Mouse (Mus musculus): ENCODE data around the gene Syt16.

Syt16 gene

GRCm38 (mm10) chr12:74219909-74220308 lies 222.4 kb downstream of the Syt16 start:
- no peak for DNase-seq (ENCODE audit: low spot score)

GRCm38 (mm10) chr12:74220651-74221050 lies 223.2 kb downstream of the Syt16 start:
- no peak for DNase-seq (ENCODE audit: low spot score)

- no peak for DNase-seq (ENCODE audit: low spot score)
These were observed 233.3 kb downstream of the Syt16 start for GRCm38 (mm10) chr12:74230808-74231207.

GRCm38 (mm10) chr12:74232845-74233244 lies 235.4 kb downstream of the Syt16 start:
- no peak for DNase-seq (ENCODE audit: low spot score)

GRCm38 (mm10) chr12:74236191-74236590 lies 238.7 kb downstream of the Syt16 start:
- DNase-seq (ENCODE audit: low spot score): no peak

GRCm38 (mm10) chr12:74238056-74238455 lies 240.6 kb downstream of the Syt16 start:
- no peak for DNase-seq (ENCODE audit: low spot score)

- DNase-seq (ENCODE audit: low spot score): no peak
These were observed 241.3 kb downstream of the Syt16 start for GRCm38 (mm10) chr12:74238806-74239205.

- DNase-seq (ENCODE audit: low spot score): no peak
These were observed 267.4 kb downstream of the Syt16 start for GRCm38 (mm10) chr12:74264846-74265245.

- no peak for DNase-seq (ENCODE audit: low spot score)
These were observed 269.6 kb downstream of the Syt16 start for GRCm38 (mm10) chr12:74267049-74267448.

GRCm38 (mm10) chr12:74268644-74269285 lies 271.3 kb downstream of the Syt16 start:
- DNase-seq (ENCODE audit: low spot score): no peak

GRCm38 (mm10) chr12:74272545-74272944 lies 275.1 kb downstream of the Syt16 start:
- DNase-seq (ENCODE audit: low spot score): no peak

GRCm38 (mm10) chr12:74277265-74277664 lies 279.8 kb downstream of the Syt16 start:
- no peak for DNase-seq (ENCODE audit: low spot score)

- no peak for DNase-seq (ENCODE audit: low spot score)
These were observed 283.9 kb downstream of the Syt16 start for GRCm38 (mm10) chr12:74281403-74281802.

- no peak for DNase-seq (ENCODE audit: low spot score)
These were observed 285.4 kb downstream of the Syt16 start for GRCm38 (mm10) chr12:74282846-74283245.

- peak; percentile 77 for DNase-seq (ENCODE audit: low spot score)
These were observed 286.7 kb downstream of the Syt16 start for GRCm38 (mm10) chr12:74284020-74284684.

GRCm38 (mm10) chr12:74284685-74285054 lies 287.2 kb downstream of the Syt16 start:
- DNase-seq (ENCODE audit: low spot score): no peak

GRCm38 (mm10) chr12:74290983-74291382 lies 293.5 kb downstream of the Syt16 start:
- DNase-seq (ENCODE audit: low spot score): no peak

- peak; percentile 46 for DNase-seq (ENCODE audit: low spot score)
These were observed 296.2 kb downstream of the Syt16 start for GRCm38 (mm10) chr12:74293624-74294023.

- DNase-seq (ENCODE audit: low spot score): no peak
These were observed 298.9 kb downstream of the Syt16 start for GRCm38 (mm10) chr12:74296374-74296773.

- DNase-seq (ENCODE audit: low spot score): no peak
These were observed 304.1 kb downstream of the Syt16 start for GRCm38 (mm10) chr12:74301559-74301958.

GRCm38 (mm10) chr12:74303418-74304294 lies 306.2 kb downstream of the Syt16 start:
- no peak for DNase-seq (ENCODE audit: low spot score)

- no peak for DNase-seq (ENCODE audit: low spot score)
These were observed 315.1 kb downstream of the Syt16 start for GRCm38 (mm10) chr12:74312611-74313010.

GRCm38 (mm10) chr12:74315221-74315620 lies 317.8 kb downstream of the Syt16 start:
- DNase-seq (ENCODE audit: low spot score): no peak

Data from urinary bladder, postnatal 14 days (tissue).